Mouse (Mus musculus) kidney, postnatal 0 days (tissue): Measurements from ENCODE around the gene Prr13. TPM values are rescaled to one million over a fixed set of nuclear protein-coding genes. Genes with fewer than 3 reads are reported as not detected.

Source experiments
- ATAC-seq: fragments of 200-750 bp; cut with Nextera tagmentation; replicated peaks from 2 replicates; pipeline ENCODE4 v1.8.0; 2017; ENCODE audit warnings: low read depth, moderate number of reproducible peaks, moderate TSS enrichment, moderate library complexity; ENCODE audit not compliant: low FRiP score
- DNase-seq: peaks from one replicate; pipeline ENCODE4 v3.0.0-alpha.2; 2016; ENCODE audit warnings: low spot score
- H3K27ac ChIP-seq: fragments of 300-500 bp; sonication (generic); 2 replicates; pipeline ENCODE4 v1.5.1; 2014; ENCODE audit warnings: mild to moderate bottlenecking
- H3K27me3 ChIP-seq: fragments of 300-500 bp; sonication (generic); 2 replicates; pipeline ENCODE4 v1.6.1; 2014; ENCODE audit warnings: low read length, mixed read lengths; ENCODE audit not compliant: insufficient read depth
- H3K36me3 ChIP-seq: fragments of 300-500 bp; sonication (generic); 2 replicates; pipeline ENCODE4 v1.6.1; 2014; ENCODE audit warnings: low read length, mixed read lengths; ENCODE audit not compliant: insufficient read depth
- H3K4me1 ChIP-seq: fragments of 300-500 bp; sonication (generic); replicated peaks from 2 replicates; pipeline ENCODE4 v1.6.1; 2014; ENCODE audit warnings: antibody characterized with exemption, low read length, mixed read lengths; ENCODE audit not compliant: insufficient read depth
- H3K4me2 ChIP-seq: fragments of 300-500 bp; sonication (generic); 2 replicates; pipeline ENCODE4 v1.6.1; 2014; ENCODE audit warnings: mild to moderate bottlenecking, low read length, moderate library complexity, mixed read lengths
- H3K4me3 ChIP-seq: fragments of 300-500 bp; sonication (generic); replicated peaks from 2 replicates; pipeline ENCODE4 v1.5.1; 2014; ENCODE audit warnings: low read depth, low read length
- H3K9ac ChIP-seq: fragments of 300-500 bp; sonication (generic); 2 replicates; pipeline ENCODE4 v1.6.1; 2014; ENCODE audit warnings: low read depth, low read length
- H3K9me3 ChIP-seq: fragments of 300-500 bp; sonication (generic); replicated peaks from 2 replicates; pipeline ENCODE4 v1.6.1; 2016; ENCODE audit warnings: low read length, inconsistent platforms, mixed read lengths
- CTCF ChIP-seq: IDR thresholded peaks from 2 replicates; pipeline ENCODE4 v1.5.1; 2016; ENCODE audit warnings: antibody characterized with exemption, low read depth, mild to moderate bottlenecking, moderate library complexity
- WGBS: fragments of 180-500 bp; shearing (Covaris S2); extraction: QIAGEN DNeasy Blood & Tissue Kit; methylation state at CpG from one replicate; pipeline ENCODE4 v1.1.7; 2014; 5-methylcytosine and 5-hydroxymethylcytosine counted together
- polyA plus RNA-seq: library from polyadenylated mRNA; unstranded; fragments of >200 nt; fragmentation: Nextera tagmentation; extraction: Ambion mirVana; gene quantifications from 2 replicates; pipeline ENCODE4 v1.2.1, GENCODE M21; 2015

Gene Prr13
- polyA plus RNA-seq, 1 experiment from 2014 or later = 109 TPM

DNA sequence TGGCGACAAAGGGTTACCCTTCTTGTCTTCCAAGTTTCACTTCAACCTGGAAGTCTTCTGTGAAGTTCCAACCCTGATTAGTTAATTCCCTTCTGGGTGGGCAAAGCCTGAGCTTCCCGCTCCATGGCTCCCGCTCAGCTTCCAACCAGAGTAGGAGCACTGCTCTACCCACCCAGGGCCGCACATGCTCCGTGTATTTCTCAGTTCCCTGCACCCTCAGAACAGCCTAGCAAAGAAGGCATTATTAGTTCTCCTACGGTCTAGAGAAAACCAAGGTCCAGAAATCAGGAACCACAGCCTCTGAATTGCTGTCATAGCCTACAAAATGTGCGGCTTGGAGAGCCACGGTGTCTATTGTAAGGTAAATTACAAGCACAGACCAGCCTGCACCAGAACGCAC lies 51.3 kb downstream of the Prr13 start:
- Histone ChIP-seq H3K4me3 (peak overlapping the region; percentile 50), H3K9me3 (no peaks in the 10 kb centered on the region), H3K27ac (peak overlapping the region; percentile 78), H3K9ac (peak overlapping the region; percentile 51), H3K27me3 (no peaks in the 10 kb centered on the region), H3K36me3 (no peaks in the 10 kb centered on the region; the same call in 1 of the 2 replicates), H3K4me2 (peak overlapping the region; percentile 90), H3K4me1 (peaks cover 23% of the 10 kb centered on the region)
- 7% methylated on average over 9 of the region's 9 CpGs for WGBS
- DNase-seq = peak; percentile 38
- peak; percentile 43 for ATAC-seq
- no peak for TF ChIP-seq CTCF

DNA sequence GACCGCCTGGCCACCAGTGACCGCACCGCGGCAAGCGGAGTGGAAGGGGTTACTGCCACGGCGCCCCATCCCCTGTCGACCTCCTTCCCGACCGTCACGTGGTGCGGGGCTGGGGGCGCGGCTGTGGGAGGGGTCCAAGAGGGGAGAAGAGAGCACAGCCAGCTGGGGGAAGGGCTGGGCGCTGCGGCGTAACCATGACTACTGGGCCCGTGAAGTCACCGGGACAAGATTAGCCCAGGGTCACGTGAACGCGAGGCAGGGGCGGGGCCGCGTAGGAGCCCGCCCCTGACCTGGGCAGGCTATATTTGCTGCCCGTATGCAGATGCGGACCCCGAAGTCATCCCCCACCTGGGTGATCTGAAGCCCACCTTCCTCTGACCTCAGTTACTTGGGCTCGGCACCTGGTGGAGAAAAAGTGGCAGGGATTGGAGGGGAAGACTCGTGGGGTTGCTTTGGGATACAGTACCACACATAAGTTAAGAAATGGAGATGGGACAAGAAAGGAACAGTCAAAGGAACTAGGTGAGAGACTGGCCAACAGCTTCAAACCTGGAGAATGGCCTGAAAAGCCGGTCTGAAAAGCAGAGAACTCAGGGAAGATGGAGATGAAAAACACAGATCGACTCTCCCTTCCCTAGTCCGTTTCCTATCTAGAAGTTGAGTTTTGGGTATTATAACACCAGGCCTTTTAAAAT lies 51.9 kb downstream of the Prr13 start:
- Histone ChIP-seq H3K27me3 (no peaks in the 10 kb centered on the region), H3K4me3 (peak overlapping the region; percentile 50), H3K27ac (peak overlapping the region; percentile 78), H3K4me2 (peak overlapping the region; percentile 90), H3K4me1 (peaks cover 25% of the 10 kb centered on the region), H3K9ac (peak overlapping the region; percentile 51), H3K9me3 (no peaks in the 10 kb centered on the region), H3K36me3 (no peaks in the 10 kb centered on the region)
- DNase-seq = peak; percentile 94
- TF ChIP-seq CTCF = no peak
- ATAC-seq = peak; percentile 94
- WGBS = 3% methylated on average over 34 of the region's 34 CpGs

DNA sequence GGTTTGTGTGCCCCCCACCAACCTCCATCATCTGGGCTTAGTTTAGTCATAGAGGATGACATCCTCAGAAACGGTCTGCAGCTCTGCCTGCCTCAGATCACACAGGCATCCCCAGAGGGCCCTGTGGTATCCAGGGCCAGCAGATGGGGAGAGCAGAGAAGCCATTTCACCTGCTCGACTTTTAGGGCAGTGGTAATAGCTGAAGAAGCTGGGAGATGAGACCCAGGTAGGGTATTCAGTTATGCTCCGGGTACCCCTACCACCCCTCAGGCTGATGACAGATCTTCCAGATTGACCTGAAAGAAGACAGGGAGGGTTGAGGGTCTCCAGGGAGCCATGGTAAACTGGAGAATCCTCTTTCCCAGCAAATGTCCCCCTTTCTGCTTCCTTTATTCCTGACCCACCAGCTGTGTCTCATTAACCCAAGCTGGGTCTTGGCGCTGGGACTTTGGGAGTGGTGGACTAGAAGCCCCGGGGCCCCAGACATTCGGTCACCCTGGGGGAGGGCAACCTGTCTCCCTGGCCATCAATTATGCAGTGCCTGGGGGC lies 52.5 kb downstream of the Prr13 start:
- Histone ChIP-seq H3K4me3 (0 out of 2 replicates have a peak overlapping the region, but pooled peaks have one; percentile 50), H3K9me3 (no peaks in the 10 kb centered on the region), H3K36me3 (no peaks in the 10 kb centered on the region), H3K4me1 (peaks cover 31% of the 10 kb centered on the region), H3K27me3 (no peaks in the 10 kb centered on the region), H3K27ac (peak overlapping the region; percentile 78; the same call in 1 of the 2 replicates), H3K4me2 (peak overlapping the region; percentile 90), H3K9ac (no peak overlapping the region)
- DNase-seq (peak; percentile 45), ATAC-seq (no peak)
- 13% methylated on average over 6 of the region's 6 CpGs for WGBS
- no peak for TF ChIP-seq CTCF

DNA sequence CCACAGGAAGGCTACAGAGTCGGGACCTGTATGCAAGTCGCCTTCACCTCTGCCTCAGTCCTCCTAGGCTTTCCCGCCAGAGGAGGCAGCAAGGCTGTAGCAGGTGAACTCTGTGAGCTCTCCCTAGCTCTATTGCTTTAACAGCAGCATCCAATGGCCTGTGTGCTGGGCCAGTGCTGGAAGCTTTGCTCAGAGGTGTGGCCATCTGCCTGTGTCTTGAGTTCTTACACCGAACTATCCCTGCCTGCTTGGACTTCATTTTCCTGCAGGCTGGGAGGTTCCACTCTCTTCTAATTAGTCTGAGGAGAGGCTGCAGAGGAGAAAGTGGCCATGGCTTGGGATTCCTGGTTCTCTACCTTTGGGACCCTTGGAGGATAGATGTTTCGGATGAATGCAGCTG lies 53.2 kb downstream of the Prr13 start:
- TF ChIP-seq CTCF = no peak
- no peaks in the 10 kb centered on the region for H3K27me3 ChIP-seq
- H3K9me3 ChIP-seq = no peaks in the 10 kb centered on the region
- no peak for ATAC-seq
- no peaks in the 10 kb centered on the region for H3K36me3 ChIP-seq
- no peak overlapping the region for H3K4me2 ChIP-seq
- no peak overlapping the region for H3K9ac ChIP-seq
- peaks cover 32% of the 10 kb centered on the region for H3K4me1 ChIP-seq
- no peak overlapping the region for H3K4me3 ChIP-seq
- H3K27ac ChIP-seq = 0 out of 2 replicates have a peak overlapping the region, but pooled peaks have one; percentile 78
- 28% methylated on average over 5 of the region's 5 CpGs for WGBS
- no peak for DNase-seq

Other genes starting within 250 kb of the Prr13 start
- gene Itgb7, start 227.1 kb upstream of the Prr13 start, polyA plus RNA-seq = 0.69 and 1.2 TPM in 2 replicates
- gene Rarg, start 201.5 kb upstream of the Prr13 start, polyA plus RNA-seq = 23.2 and 23.5 TPM in 2 replicates
- 0.23 and 0.38 TPM in 2 replicates for gene Gm9918, start 188.5 kb upstream of the Prr13 start, polyA plus RNA-seq
- gene Mfsd5, start 179.6 kb upstream of the Prr13 start, polyA plus RNA-seq = 68.2 and 73.2 TPM in 2 replicates
- gene Espl1, start 162.8 kb upstream of the Prr13 start, polyA plus RNA-seq = 6.1 and 7.5 TPM in 2 replicates
- 511 and 565 TPM in 2 replicates for gene Pfdn5, start 132.9 kb upstream of the Prr13 start, polyA plus RNA-seq
- 84.9 and 86.9 TPM in 2 replicates for gene Myg1, start 127.3 kb upstream of the Prr13 start, polyA plus RNA-seq
- 37.1 and 42.2 TPM in 2 replicates for gene Aaas, start 108.3 kb upstream of the Prr13 start, polyA plus RNA-seq
- gene Sp7, start 91.8 kb upstream of the Prr13 start, polyA plus RNA-seq = 0.61 and 1.1 TPM in 2 replicates
- gene Sp1, start 52.9 kb upstream of the Prr13 start, polyA plus RNA-seq = 8.8 TPM in 2 replicates
- 0.46 and 0.80 TPM in 2 replicates for gene Amhr2, start 13.7 kb upstream of the Prr13 start, polyA plus RNA-seq
- gene Pcbp2, start 11.5 kb downstream of the Prr13 start, polyA plus RNA-seq = 185 and 191 TPM in 2 replicates
- gene Gm10337, start 44.7 kb downstream of the Prr13 start, polyA plus RNA-seq = 1.8 TPM in 1 of 2 replicates, not detected in the other
- gene Map3k12, start 58.0 kb downstream of the Prr13 start, polyA plus RNA-seq = 7.8 and 8.1 TPM in 2 replicates
- gene Tarbp2, start 59.2 kb downstream of the Prr13 start, polyA plus RNA-seq = 57.2 and 59.2 TPM in 2 replicates
- 1.6 TPM in 2 replicates for gene Npff, start 65.9 kb downstream of the Prr13 start, polyA plus RNA-seq
- 0.37 and 0.46 TPM in 2 replicates for gene Gm28047, start 166.0 kb downstream of the Prr13 start, polyA plus RNA-seq
- gene Atf7, start 166.4 kb downstream of the Prr13 start, polyA plus RNA-seq = 23.2 and 24.9 TPM in 2 replicates
- 102 and 110 TPM in 2 replicates for gene Atp5g2, start 213.3 kb downstream of the Prr13 start, polyA plus RNA-seq